Mouse (Mus musculus) bone marrow macrophage, adult 2 months (primary cell): ENCODE data around the gene Pcyt1a.

Experiments
- CTCF ChIP-seq: IDR thresholded peaks from 2 replicates; pipeline ENCODE4 v1.5.1; 2012; ENCODE audit warnings: low read depth, mild to moderate bottlenecking, low read length, moderate library complexity
- POLR2A ChIP-seq: IDR thresholded peaks from 2 replicates; pipeline ENCODE4 v1.6.1; 2012; ENCODE audit warnings: mild to moderate bottlenecking, low read depth, low read length, borderline replicate concordance

- TF ChIP-seq CTCF (no peak), POLR2A (no peak)
Measured at GRCm38 (mm10) chr16:32503633-32504032, 72.9 kb downstream of the Pcyt1a start.
